Mouse (Mus musculus) kidney, adult 8-10 months (tissue): ENCODE data around the gene Tfcp2l1.

Experiments
- DNase-seq, 2 experiments: peaks; one replicate each; pipeline ENCODE4 v3.0.0; 2022

Gene Tfcp2l1

GRCm38 (mm10) chr1:118658716-118659115 lies 31.0 kb downstream of the Tfcp2l1 start:
- peak; percentile 26 to 29 for DNase-seq

- peak; percentile 71 to 82 for DNase-seq
Measured at GRCm38 (mm10) chr1:118660880-118661465, 33.2 kb downstream of the Tfcp2l1 start.

GRCm38 (mm10) chr1:118663062-118663461 lies 35.3 kb downstream of the Tfcp2l1 start:
- DNase-seq = no peak

- peak; percentile 52 to 56 for DNase-seq
Measured at GRCm38 (mm10) chr1:118667536-118667935, 39.8 kb downstream of the Tfcp2l1 start.

- peak; percentile 92 to 95 for DNase-seq
Measured at GRCm38 (mm10) chr1:118672196-118672595, 44.5 kb downstream of the Tfcp2l1 start.

GRCm38 (mm10) chr1:118674176-118674575 lies 46.4 kb downstream of the Tfcp2l1 start:
- DNase-seq = peak in 1 of 2 experiments; percentile 48

GRCm38 (mm10) chr1:118681980-118682379 lies 54.2 kb downstream of the Tfcp2l1 start:
- DNase-seq = peak; percentile 77 to 85

- DNase-seq = peak; percentile 75
Measured at GRCm38 (mm10) chr1:118683686-118684085, 55.9 kb downstream of the Tfcp2l1 start.

- no peak for DNase-seq
Measured at GRCm38 (mm10) chr1:118687726-118688125, 60.0 kb downstream of the Tfcp2l1 start.

GRCm38 (mm10) chr1:118689830-118690229 lies 62.1 kb downstream of the Tfcp2l1 start:
- DNase-seq = no peak

GRCm38 (mm10) chr1:118694436-118694835 lies 66.7 kb downstream of the Tfcp2l1 start:
- DNase-seq = peak in 1 of 2 experiments; percentile 64

- DNase-seq = no peak
Measured at GRCm38 (mm10) chr1:118697906-118698305, 70.2 kb downstream of the Tfcp2l1 start.

GRCm38 (mm10) chr1:118699118-118699890 lies 71.6 kb downstream of the Tfcp2l1 start:
- DNase-seq = peak; percentile 73 to 88

- DNase-seq = no peak
Measured at GRCm38 (mm10) chr1:118699961-118700360, 72.2 kb downstream of the Tfcp2l1 start.

- DNase-seq = no peak
Measured at GRCm38 (mm10) chr1:118711606-118712005, 83.9 kb downstream of the Tfcp2l1 start.

GRCm38 (mm10) chr1:118716225-118716624 lies 88.5 kb downstream of the Tfcp2l1 start:
- no peak for DNase-seq

GRCm38 (mm10) chr1:118718055-118718454 lies 90.3 kb downstream of the Tfcp2l1 start:
- no peak for DNase-seq

- DNase-seq = no peak
Measured at GRCm38 (mm10) chr1:118719699-118720098, 92.0 kb downstream of the Tfcp2l1 start.

- no peak for DNase-seq
Measured at GRCm38 (mm10) chr1:118720474-118721095, 92.8 kb downstream of the Tfcp2l1 start.

GRCm38 (mm10) chr1:118727075-118727474 lies 99.3 kb downstream of the Tfcp2l1 start:
- no peak for DNase-seq

GRCm38 (mm10) chr1:118728796-118729195 lies 101.1 kb downstream of the Tfcp2l1 start:
- DNase-seq = no peak
